Mouse (Mus musculus): Measurements from ENCODE around the gene Gm29609. TPM values are rescaled to one million over a fixed set of nuclear protein-coding genes. Genes with fewer than 3 reads are reported as not detected.

Gene Gm29609
- total RNA-seq, 4 experiments from 2014 or later: 0.15 to 0.56 (median 0.29) TPM

GRCm38 (mm10) chr5:31149781-31150180 is 29.9 kb downstream of the Gm29609 start:
- DNase-seq (ENCODE audit: low spot score in 2 of 2): no peak

- DNase-seq (ENCODE audit: low spot score in 2 of 2): no peak
Observed at GRCm38 (mm10) chr5:31138968-31139425, 40.7 kb downstream of the Gm29609 start.

- DNase-seq (ENCODE audit: low spot score in 2 of 2): no peak
Observed at GRCm38 (mm10) chr5:31138241-31138967, 41.3 kb downstream of the Gm29609 start, which contains the start of gene Ucn. Gene Ucn, minus strand, starts transcription at chr5:31138829.

GRCm38 (mm10) chr5:31137658-31138057 is 42.1 kb downstream of the Gm29609 start:
- DNase-seq (ENCODE audit: low spot score in 2 of 2): no peak

- DNase-seq (ENCODE audit: low spot score in 2 of 2): no peak
Observed at GRCm38 (mm10) chr5:31136730-31137424, 42.8 kb downstream of the Gm29609 start.

- no peak for DNase-seq (ENCODE audit: low spot score in 2 of 2)
Observed at GRCm38 (mm10) chr5:31126050-31126449, 53.7 kb downstream of the Gm29609 start.

- DNase-seq (ENCODE audit: low spot score in 2 of 2): no peak
Observed at GRCm38 (mm10) chr5:31123481-31123880, 56.2 kb downstream of the Gm29609 start.

GRCm38 (mm10) chr5:31121111-31121510 is 58.6 kb downstream of the Gm29609 start:
- no peak for DNase-seq (ENCODE audit: low spot score in 2 of 2)

- peak in 1 of 2 experiments; percentile 15 for DNase-seq (ENCODE audit: low spot score in 2 of 2)
Observed at GRCm38 (mm10) chr5:31116912-31117311, 62.8 kb downstream of the Gm29609 start.

- DNase-seq (ENCODE audit: low spot score in 2 of 2): peak; percentile 60 to 69
Observed at GRCm38 (mm10) chr5:31116354-31116753, 63.4 kb downstream of the Gm29609 start, which contains the start of gene Trim54. Gene Trim54, plus strand, starts transcription at chr5:31116712.

GRCm38 (mm10) chr5:31110781-31111180 is 68.9 kb downstream of the Gm29609 start:
- no peak for DNase-seq (ENCODE audit: low spot score in 2 of 2)

- no peak for DNase-seq (ENCODE audit: low spot score in 2 of 2)
Observed at GRCm38 (mm10) chr5:31108000-31108490, 71.7 kb downstream of the Gm29609 start, which contains the start of gene Slc30a3. Gene Slc30a3, minus strand, starts transcription at chr5:31108237.

GRCm38 (mm10) chr5:31105814-31106335 is 73.8 kb downstream of the Gm29609 start, which contains the start of gene Dnajc5g:
Gene Dnajc5g, plus strand, starts transcription at chr5:31106285.
- DNase-seq (ENCODE audit: low spot score in 2 of 2): no peak

GRCm38 (mm10) chr5:31095711-31096480 is 83.8 kb downstream of the Gm29609 start:
- no peak for DNase-seq (ENCODE audit: low spot score in 2 of 2)

GRCm38 (mm10) chr5:31094799-31095691 is 84.7 kb downstream of the Gm29609 start:
- DNase-seq (ENCODE audit: low spot score in 2 of 2): no peak

Other genes starting within 250 kb of the Gm29609 start
- gene Cgref1, start 234.3 kb downstream of the Gm29609 start, total RNA-seq (2022): 1 to 10 TPM; 2.2 to 4.9 (median 3.3) TPM
- gene Preb, start 219.6 kb downstream of the Gm29609 start, total RNA-seq (2022): 10 to 100 TPM; 70.1 to 75.2 (median 74.2) TPM
- under 1 TPM; 0.07 to 0.24 (median 0.15) TPM for gene Tcf23, start 211.2 kb downstream of the Gm29609 start, total RNA-seq (2022)
- 10 to 100 TPM; 41.9 to 51.2 (median 47.9) TPM for gene Atraid, start 131.6 kb downstream of the Gm29609 start, total RNA-seq (2022)
- gene Slc5a6, start 131.0 kb downstream of the Gm29609 start, total RNA-seq (2022): 1 to 10 TPM; 6.1 to 7.9 (median 6.7) TPM
- gene Cad, start 125.1 kb downstream of the Gm29609 start, total RNA-seq (2022): 10 to 100 TPM; 25.5 to 30.8 (median 27.9) TPM
- gene Dnajc5g, start 73.6 kb downstream of the Gm29609 start, total RNA-seq (2022): not detected
- under 1 TPM in 2 of 4 experiments, not detected in 2; 0.18 to 0.24 TPM for gene Slc30a3, start 71.7 kb downstream of the Gm29609 start, total RNA-seq (2022)
- 100 to 1,000 TPM; 420 to 527 (median 441) TPM for gene Trim54, start 63.2 kb downstream of the Gm29609 start, total RNA-seq (2022)
- not detected for gene Ucn, start 41.1 kb downstream of the Gm29609 start, total RNA-seq (2022)
- 10 to 100 TPM; 19.2 to 26.8 (median 22.7) TPM for gene Mpv17, start 25.7 kb downstream of the Gm29609 start, total RNA-seq (2022)
- gene Gtf3c2, start 233 bp upstream of the Gm29609 start, total RNA-seq (2022): 10 to 100 TPM; 20.5 to 28.0 (median 23.2) TPM
- 10 to 100 TPM; 31.3 to 35.8 (median 31.7) TPM for gene Snx17, start 13.3 kb upstream of the Gm29609 start, total RNA-seq (2022)
- 10 to 100 TPM; 42.1 to 68.2 (median 50.8) TPM for gene Eif2b4, start 13.5 kb upstream of the Gm29609 start, total RNA-seq (2022)
- gene Zfp513, start 22.4 kb upstream of the Gm29609 start, total RNA-seq (2022): 10 to 100 TPM in 1 of 4 experiments, 1 to 10 TPM in 3; 6.5 to 12.3 (median 8.5) TPM
- gene Ppm1g, start 40.8 kb upstream of the Gm29609 start, total RNA-seq (2022): 10 to 100 TPM; 38.2 to 49.9 (median 45.2) TPM
- 10 to 100 TPM; 43.9 to 54.8 (median 51.2) TPM for gene Nrbp1, start 61.0 kb upstream of the Gm29609 start, total RNA-seq (2022)
- not detected for gene Gm9970, start 61.3 kb upstream of the Gm29609 start, total RNA-seq (2022)
- gene Krtcap3, start 71.8 kb upstream of the Gm29609 start, total RNA-seq (2022): 1 to 10 TPM in 3 of 4 experiments, under 1 TPM in 1; 0.68 to 1.4 (median 1.2) TPM
- 10 to 100 TPM; 24.6 to 32.9 (median 28.6) TPM for gene Ift172, start 111.2 kb upstream of the Gm29609 start, total RNA-seq (2022)
- 1 to 10 TPM; 1.1 to 2.0 (median 1.2) TPM for gene Fndc4, start 116.2 kb upstream of the Gm29609 start, total RNA-seq (2022)
- not detected for gene Gckr, start 117.5 kb upstream of the Gm29609 start, total RNA-seq (2022)